Mouse (Mus musculus): ENCODE measurements at regions not wholly inside any gene's neighbourhood (a gene's known extent, or its start where the extent isn't known, plus 50 kb on each side); places are given as distances from the start of the nearest gene placed in this dataset.

DNA sequence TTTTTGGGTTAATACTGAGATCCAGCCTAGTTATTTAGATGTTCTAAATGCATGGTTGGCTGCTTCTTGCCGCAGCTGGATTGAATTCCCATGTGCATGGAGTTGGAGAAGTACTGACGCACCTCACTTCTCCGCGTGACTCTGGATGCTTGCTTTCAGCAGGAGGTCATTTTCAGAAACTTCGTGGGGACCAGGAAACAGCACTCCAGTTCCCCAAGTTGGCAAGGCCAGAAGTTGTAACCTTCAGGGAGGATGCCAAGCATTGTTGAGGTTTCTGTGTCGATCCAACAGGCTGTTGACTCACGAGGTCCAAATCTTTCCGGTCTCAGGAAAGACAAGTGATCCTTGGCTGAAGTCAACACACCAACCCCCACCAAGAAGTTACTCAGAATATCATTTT, 167.6 kb upstream of the Dpt start:
- DNase-seq (ENCODE audit: low spot score), result no peak

DNA sequence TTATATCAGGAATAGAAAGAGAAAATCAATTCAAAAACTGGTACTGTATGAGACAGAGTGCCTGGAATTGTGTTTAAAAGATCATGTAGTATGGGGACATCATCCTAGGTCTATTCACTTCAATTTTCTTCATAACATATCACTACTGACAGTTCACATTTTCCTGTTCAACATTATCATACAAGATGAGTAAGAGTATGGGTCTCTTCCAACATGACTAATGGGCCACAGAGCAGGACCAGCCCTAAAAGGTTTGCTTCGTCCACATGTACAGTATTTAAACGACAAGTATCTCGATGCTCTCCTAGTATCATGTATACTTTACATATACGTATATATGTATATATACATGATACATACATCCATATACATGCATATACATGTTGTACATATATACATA, 164.8 kb upstream of the Atp1b1 start:
- no peak for DNase-seq (ENCODE audit: low spot score)

DNA sequence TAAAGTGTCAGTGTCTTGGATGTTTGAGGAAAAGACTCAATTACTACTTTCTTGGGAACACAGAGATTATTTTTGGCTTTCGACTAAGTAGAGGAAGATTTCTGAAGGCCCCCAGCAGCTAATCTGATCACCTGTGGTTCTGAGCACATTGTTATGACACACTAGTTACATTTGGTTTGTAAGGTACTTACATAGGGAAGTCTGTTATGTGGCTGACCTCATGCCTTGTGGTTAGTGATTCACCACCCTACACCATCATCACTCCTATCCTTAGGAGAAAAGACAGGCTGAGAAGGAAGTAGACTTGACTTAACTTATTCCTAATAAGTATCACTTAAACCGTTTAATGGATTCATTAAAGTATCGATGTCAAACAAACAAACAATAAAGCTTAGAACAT, 164.3 kb upstream of the Atp1b1 start:
- no peak for DNase-seq (ENCODE audit: low spot score)

DNA sequence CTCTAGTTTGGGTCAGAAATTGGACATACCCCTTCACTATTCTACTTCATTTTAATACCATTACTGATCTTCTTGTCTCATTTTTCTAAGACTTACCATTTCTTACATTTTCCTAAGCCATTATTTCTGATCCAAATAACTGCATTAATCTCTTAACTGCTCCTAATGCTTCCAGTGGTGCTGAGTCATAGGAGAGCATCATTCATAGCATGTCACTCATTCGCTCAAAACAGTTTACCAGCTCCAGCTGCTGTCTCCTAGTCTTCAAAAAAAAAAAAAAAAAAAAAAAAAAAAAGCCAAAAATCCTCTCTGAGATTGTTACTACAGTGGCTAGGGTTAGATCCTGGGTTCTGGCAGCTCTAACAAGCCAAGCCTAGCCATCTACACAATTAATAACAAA, 162.0 kb upstream of the Atp1b1 start:
- no peak for DNase-seq (ENCODE audit: low spot score)

DNA sequence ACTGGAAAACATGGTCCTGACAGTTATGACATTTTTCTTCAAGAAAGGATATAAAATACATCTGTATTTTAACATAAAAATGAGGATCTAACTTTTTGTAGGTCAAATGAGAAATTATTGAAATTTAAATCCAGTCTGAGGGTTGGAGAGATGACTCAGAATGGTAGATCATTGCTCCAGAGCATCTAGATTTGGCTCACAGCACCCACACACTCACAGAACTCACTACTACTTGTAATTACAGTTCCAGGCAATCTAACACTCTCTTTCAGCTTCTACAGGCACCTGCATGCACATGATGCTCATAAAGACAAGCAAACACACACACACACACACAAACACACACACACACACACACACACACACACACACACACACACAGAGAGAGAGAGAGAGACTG, 159.7 kb upstream of the Atp1b1 start:
- DNase-seq (ENCODE audit: low spot score), result no peak

DNA sequence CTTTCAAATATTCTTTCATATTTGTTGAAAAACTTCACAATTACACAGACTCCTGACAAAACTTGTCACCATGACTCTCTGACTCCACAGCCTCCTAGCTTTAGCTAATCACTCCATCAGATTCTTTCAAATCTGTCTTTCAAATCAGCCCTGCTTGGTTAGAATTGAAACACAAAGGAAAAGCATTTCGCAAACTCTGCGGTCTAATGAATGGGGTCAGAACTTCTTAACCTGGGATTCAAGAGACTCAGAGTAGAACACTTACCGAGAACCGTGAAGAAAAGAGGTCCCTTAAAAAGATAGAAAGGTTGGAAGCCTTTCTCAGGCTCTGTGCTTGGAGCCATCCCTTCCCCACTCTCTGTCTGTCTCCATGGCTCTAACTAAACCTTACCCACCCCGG, 148.9 kb upstream of the Atp1b1 start:
- DNase-seq (ENCODE audit: low spot score), result no peak

DNA sequence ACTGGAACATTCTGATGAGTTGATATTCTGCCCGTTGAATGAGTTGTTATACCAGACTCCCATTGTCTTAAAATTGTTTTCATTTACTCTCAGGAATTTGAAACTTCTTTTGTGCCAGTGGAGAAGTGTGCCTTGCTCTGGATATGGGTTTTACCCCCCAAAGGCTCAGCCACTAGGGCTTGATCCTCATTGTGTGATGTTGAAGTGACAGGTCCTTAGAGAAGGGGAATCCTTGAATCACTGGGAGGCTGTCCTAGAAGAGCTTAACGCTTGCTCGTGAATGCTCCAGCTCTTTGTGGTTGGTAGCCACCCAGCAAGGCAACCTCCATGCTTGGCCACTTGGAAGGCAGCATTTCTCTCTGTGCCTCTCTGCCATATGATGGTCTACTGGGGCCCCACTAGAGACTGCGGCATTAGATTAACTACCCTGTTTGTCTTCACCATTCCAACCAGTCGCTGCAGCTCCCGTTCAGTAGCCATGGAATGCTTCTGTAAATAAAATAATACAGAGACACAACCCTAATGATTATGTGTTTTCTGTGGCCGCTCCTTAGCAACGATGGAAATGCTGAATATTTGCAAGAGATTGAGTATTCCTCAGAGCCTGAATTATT, 148.1 kb upstream of the Atp1b1 start:
- DNase-seq (ENCODE audit: low spot score), result no peak

DNA sequence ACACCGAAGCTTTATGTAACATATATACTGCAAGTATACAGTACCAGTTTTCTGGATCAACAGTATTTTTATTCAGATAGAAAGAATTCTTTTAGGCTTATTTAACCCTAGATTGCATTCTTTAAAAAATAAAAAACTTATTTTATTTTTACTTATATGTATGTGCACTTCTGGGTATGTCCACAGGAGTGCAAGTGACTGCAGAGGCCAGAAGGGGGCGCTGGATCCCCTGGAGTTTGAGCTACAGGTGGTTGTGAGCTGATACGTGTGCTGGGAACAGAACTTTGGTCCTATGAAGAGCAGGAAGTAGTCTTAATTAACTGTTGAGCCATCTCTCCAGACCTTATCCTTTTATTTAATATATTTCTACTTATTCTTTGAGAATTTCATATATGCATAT, 145.3 kb upstream of the Atp1b1 start:
- no peak for DNase-seq (ENCODE audit: low spot score)

DNA sequence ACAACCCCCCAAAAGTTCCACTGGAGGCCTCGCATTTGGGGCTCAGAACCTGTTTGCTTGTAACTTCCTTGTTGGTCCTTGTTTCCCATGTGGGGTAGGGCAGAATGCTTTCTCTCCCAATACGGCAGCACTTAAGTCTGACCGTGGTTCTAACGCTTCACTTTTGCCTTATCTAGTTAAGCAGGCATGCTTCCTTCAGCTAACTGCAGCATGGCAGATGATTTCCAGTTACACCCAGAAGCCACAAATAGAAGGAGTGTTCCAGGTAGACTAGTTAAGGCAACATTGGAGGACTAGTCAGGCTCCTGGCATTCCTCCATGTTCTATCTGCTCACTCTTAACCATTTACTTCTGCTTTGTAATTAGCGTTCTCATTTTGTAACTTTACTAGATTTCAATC, 144.4 kb upstream of the Atp1b1 start:
- DNase-seq (ENCODE audit: low spot score), result no peak

DNA sequence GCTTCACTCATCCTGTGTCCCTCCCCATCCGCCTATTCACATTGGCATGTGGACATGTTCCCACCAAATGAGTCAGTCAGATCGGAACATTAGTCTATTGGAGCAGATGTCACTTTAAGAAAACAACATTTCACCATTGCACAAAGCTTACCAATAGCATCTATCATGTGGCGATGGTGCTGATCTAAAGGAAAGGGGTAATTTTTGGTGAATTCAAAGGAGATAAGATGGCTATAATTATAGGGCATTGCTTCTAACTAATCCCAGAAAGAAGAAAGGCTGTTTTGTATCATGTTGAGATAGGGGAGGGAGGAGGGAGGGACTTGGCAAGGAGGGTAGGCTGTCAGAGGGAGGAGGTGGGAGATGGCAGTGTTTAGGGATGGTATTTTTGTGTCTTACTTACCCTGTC, 132.1 kb upstream of the Atp1b1 start:
- peak; percentile 59 for DNase-seq (ENCODE audit: low spot score)

DNA sequence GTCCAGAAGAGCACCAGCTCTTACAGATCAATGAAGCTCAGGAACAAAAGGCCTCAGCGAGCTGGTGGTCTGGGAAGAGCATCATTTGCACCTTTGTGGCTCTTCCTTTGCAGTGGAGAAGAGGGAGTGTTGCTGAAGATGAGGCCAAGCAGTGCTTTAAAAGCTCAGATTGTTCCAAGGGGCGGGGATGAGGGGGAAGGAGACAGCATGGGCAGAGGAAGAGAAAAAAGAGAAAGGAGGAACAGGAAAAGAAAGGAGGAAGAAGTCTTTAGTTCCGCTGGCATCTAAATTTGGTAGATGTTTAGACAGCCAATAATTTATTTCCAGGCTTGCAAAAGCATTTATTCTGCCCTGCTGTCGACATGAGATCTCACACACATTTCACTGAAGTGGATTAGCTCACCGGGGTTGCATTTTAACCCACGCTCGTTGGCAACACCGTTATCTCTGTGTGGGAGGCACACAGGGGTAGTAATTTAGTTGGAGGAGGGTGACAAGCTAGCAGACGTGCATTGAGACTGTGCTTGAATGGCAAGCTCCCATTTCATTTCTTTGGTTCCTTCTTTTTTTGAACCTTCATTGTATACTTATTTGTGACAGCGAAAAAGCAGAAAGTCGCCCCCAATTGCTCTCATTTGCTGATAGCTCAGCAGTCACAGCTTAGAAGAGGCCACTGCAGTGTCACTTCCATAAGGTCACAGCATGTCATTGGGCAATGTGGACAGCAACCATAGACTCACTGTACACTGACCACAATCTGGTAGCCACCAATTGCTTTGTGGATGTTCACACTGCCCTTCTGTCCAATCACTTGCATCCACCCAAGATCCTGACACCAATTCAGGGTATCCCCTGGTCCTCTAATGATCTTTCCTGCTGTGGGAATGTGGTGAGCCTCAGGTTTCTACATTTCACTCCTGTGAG, 128.2 kb upstream of the Atp1b1 start:
- peak; percentile 76 for DNase-seq (ENCODE audit: low spot score)

DNA sequence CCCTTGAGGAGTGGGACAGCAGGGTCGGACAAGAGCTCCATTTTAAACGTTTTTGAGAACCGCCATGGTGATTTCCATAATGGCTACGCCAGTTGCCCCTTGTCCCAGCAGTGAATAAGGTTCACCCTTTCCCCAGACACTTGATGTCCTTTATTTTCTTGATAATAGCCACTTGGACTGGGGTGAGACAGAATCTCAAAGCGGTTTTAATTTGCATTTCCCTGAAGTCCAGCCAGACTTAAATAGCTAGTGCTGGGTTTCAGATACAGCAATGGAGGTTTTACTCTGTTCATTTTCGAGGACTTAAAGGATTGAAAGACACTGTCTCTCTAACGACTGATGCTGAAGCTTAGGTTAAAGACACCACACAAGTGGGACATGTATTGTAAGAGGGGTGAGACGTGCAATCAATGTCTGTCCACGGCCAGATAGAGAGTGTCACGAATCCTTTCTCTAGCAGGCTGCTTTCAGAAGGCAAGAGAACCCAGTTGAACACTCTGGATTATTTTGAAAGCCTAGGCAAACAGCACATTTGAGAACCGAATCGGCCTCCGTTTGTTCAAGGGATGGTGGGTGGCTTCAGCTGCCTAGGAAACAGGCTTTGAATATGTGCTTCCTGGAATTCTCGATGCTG, 118.8 kb upstream of the Atp1b1 start:
- DNase-seq (ENCODE audit: low spot score), result peak; percentile 65

DNA sequence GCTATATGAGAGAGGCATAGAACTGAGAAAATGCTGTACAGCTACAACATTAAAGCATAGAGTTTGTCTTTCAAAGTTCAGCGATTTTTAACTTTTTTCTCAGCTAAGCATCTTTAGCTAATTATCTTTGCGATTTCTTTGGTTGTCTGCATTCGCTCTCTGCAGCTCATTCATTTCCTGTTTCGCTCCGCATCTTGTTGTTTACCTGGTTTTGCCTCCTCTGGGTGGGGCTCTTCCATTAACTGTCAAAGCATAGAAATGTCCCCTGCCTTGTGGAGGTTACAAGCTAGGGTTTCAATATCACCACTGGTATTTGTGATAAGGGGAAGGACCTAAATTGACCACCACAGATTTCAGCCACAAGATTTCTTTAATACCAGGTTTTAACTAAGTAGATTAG, 115.5 kb upstream of the Atp1b1 start:
- no peak for DNase-seq (ENCODE audit: low spot score)

DNA sequence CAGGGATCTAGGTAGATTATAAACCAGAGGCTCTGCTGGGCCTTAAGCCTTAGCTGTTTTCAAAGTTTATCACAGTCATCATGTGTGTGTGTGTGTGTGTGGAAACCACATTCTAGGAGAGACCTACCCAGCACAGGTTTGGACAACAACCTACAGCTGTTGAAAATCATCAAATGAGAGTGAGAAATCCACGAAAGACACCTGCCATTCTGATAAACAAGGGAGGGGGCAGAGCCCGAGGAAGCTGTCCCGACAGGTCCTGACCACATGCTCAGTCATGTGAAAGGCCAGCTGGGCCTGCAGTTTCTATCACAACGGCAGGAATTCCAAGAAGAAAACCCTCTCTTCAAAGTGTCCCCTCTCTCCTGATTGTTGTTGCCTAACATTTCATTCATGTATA, 114.0 kb upstream of the Atp1b1 start:
- no peak for DNase-seq (ENCODE audit: low spot score)

DNA sequence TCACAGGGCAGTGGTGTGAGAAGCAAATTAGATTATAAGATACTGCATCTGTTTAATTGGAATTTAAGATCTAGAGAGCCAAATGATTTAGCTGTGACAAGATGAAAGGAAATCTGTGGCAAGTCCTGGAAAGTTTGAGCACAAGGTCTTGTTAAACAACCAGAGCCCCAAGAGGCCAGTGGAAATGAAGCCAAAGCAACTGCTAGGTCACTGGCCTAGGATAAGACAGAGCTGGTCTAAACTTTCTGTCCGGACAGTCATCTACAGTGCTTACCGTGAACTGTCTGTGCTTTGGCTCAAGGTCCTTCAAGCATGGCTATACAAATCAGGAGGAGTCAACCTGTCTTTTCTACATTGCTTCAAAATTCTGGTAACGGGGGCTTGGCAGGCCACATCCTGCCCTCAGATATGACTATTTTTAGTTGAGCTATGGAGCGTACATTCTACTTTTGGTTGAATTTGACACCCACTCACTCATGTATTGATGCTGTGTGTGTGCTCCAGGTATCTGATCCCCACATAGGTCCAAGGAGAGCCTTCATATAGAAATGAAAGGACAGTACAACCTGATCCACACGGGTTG, 113.4 kb upstream of the Atp1b1 start:
- no peak for DNase-seq (ENCODE audit: low spot score)

DNA sequence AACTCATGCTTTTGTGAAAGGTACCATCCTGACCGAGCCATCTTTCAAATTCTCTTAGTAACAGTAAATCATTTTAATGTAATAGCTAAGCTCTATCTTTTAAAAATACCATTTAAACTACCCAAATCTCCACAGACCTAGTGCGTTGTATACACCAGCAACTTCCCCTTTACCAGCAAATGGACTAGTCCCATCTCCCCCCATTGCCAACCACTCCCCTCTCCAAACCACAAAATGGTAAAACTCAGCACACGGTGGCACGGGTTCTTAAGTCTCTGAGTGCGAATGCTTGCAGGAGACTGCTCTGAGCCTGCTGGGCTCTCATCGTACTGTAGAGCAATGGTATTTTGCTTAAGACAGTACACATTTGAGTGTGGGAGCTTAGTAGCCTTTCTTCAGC, 106.7 kb upstream of the Atp1b1 start:
- DNase-seq (ENCODE audit: low spot score), result no peak

DNA sequence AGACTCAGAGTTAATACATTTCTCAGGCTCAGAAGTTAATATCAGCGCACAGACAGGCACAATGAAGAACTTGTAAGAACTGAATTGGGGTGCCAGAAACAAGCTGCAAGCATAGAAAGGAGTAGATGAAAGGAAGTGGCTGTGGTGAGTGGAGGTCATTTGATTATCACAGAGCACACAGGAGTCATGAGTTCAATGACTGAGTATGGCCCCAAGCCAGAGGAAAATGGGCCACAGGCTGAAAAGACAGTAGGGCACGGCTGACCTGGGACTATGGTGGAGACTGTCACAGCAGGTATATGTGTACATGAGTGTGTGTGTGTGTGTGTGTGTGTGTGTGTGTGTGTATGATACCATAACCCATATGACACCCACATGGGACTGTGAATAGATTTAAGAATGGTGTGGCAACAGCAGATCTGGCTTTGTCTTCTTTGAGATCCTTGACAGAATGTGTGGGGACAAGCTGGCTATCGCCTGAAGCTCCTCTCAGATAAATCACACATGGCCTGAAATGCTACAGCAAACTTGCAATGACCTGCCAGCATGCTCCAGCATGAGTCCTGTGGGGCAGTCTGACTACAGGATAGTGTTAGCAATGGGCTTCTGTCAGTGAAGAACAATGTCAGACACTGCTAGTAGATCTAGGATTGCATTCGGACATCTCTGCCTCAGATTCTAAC, 101.5 kb upstream of the Atp1b1 start:
- no peak for DNase-seq (ENCODE audit: low spot score)

DNA sequence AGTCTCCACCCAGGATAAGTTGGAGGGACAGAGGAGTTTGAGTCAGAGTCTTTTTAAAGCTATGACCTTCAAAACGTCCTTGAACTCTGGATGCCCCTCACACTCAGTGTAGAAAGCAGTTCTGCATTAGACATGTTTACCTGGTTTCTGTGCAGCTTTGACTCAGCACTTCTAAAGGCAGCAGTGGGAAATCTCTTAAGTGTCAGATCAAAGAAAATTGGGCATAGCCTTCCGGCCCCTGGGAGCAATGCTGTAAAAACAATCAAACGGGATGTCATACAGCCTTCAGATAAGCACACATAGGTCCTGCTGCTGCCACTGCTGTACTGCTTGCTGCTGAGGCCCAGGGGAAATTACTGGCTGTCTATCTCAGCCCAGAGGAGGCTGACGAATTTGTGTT, 94.5 kb upstream of the Atp1b1 start:
- no peak for DNase-seq (ENCODE audit: low spot score)

DNA sequence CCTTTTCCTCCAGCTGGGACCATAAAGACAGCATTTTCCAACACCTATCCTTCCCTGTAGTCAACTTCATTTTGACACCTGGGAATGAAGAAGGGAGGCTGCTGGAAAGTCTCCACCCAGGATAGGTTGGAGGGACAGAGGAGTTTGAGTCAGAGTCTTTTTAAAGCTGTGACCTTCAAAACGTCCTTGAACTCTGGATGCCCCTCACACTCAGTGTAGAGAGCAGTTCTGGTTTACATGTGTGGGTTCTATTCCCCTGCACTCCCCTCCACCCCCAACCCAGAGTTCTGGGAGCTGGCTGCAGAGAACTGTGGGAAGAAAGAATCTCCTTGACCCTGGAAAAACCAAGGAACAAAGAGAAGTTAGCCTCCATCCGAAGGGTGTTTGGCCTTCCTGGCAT, 92.9 kb upstream of the Atp1b1 start:
- no peak for DNase-seq (ENCODE audit: low spot score)

DNA sequence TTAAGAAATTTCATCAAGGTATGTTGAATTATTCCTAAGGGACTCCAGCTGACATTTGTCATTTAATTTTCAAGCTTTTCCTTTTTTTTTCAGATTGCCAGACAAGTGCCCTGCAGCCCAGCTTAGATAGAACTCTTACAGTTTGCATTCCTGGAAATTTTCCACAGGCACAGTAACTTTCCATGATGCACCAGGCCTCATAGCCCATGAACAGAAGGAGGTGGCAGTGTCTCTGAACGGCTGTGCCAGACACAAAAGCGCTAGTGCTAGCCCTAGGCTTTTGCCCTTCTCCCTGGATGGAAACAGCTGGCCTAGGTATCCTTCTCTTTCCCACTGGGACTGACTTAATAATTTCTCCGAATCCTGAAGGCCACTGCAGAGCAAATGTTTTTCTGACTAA, 92.4 kb upstream of the Atp1b1 start:
- DNase-seq (ENCODE audit: low spot score), result no peak

DNA sequence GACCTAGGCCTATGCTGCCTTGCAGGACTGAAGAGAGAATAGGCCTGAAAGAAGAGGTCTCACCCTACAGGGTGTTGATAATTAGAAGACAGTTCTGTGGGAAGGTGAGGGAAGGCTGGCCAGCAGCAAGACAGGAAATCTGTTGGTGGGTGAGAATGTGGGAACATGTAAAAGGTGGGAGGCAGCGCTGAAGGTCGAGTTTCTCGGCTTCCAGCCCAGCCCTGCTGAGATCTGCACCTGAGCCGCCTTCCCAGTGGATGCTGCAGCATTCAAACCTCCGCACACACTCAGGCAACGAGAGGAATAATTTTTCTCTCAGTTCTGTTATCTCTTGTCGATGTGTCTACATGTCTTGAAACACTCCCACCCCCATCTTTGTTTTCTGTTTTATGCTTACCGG, 89.9 kb upstream of the Atp1b1 start:
- DNase-seq (ENCODE audit: low spot score), result no peak

DNA sequence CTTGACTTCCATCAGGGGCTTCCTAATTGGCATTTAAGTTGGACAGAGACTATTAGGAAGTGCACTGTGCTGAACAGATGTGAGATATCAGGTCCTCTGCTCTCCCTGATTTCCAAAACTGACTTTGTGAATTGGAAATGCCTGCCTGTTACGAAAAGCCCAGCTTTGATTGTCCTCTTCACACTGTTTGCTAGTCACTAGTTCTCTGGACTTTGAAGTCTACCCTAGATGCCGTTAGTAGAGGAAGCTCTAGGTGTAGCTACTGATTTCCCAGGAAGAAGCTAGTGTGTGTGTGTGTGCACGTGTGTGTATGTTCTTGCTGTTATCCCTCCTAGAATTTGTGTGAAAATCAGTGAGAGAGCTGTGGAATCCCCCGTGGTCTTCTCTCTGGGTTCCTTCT, 87.7 kb upstream of the Atp1b1 start:
- no peak for DNase-seq (ENCODE audit: low spot score)

Measured in layer of hippocampus, adult 11-12 months (tissue).